Mouse (Mus musculus): ENCODE data around the gene Slc24a5. TPM values are rescaled to one million over a fixed set of nuclear protein-coding genes. Genes with fewer than 3 reads are reported as not detected.

Slc24a5 gene
- 5.6 and 8.2 TPM in 2 replicates for polyA plus RNA-seq (2014; fragmentation: Nextera tagmentation; extraction: Ambion mirVana)

- peak; percentile 21; the same call in 1 of the 2 replicates for ATAC-seq (ENCODE audit: low FRiP score)
These were observed at the start of gene Slc24a5 for GRCm38 (mm10) chr2:125067894-125068293. Gene Slc24a5, plus strand, starts transcription at chr2:125068124.

GRCm38 (mm10) chr2:125024386-125024785 is 43.5 kb upstream of the Slc24a5 start:
- H3K9ac ChIP-seq = no peak overlapping the region
- no peaks in the 10 kb centered on the region for H3K4me1 ChIP-seq (replicated peaks; ENCODE audit: control insufficient read depth, insufficient read depth, low read length)
- H3K27ac ChIP-seq = no peak overlapping the region
- no peak overlapping the region for H3K4me2 ChIP-seq (replicated peaks)
- no peaks in the 10 kb centered on the region for H3K27me3 ChIP-seq (ENCODE audit: control insufficient read depth, insufficient read depth, low read length)
- WGBS = 81% methylated on average over 5 of the region's 5 CpGs
- no peaks in the 10 kb centered on the region for H3K9me3 ChIP-seq (ENCODE audit: control insufficient read depth, low read length)
- H3K4me3 ChIP-seq (replicated peaks; ENCODE audit: low read length) = no peak overlapping the region
- no peak for ATAC-seq (ENCODE audit: low FRiP score)
- DNase-seq (ENCODE audit: low spot score) = no peak
- no peaks in the 10 kb centered on the region for H3K36me3 ChIP-seq (replicated peaks; ENCODE audit: control insufficient read depth, insufficient read depth)

More at GRCm38 (mm10) chr2:125067894-125068293, at the start of gene Slc24a5:
- H3K4me3 ChIP-seq (replicated peaks; ENCODE audit: low read length) = no peak within 1 kb of the TSS
- no peak for DNase-seq (ENCODE audit: low spot score)
- no peaks in the 10 kb centered on the region for H3K36me3 ChIP-seq (replicated peaks; ENCODE audit: control insufficient read depth, insufficient read depth)
- H3K4me2 ChIP-seq (replicated peaks) = no peak within 1 kb of the TSS
- no peak within 1 kb of the TSS for H3K9ac ChIP-seq
- no peaks in the 10 kb centered on the region for H3K9me3 ChIP-seq (ENCODE audit: control insufficient read depth, low read length)
- no peaks in the 10 kb centered on the region for H3K4me1 ChIP-seq (replicated peaks; ENCODE audit: control insufficient read depth, insufficient read depth, low read length)
- no peaks in the 10 kb centered on the region for H3K27me3 ChIP-seq (ENCODE audit: control insufficient read depth, insufficient read depth, low read length)
- no peak within 1 kb of the TSS for H3K27ac ChIP-seq
- 80% methylated on average over 10 of the region's 10 CpGs for WGBS

- Histone ChIP-seq H3K4me2 (replicated peaks) (no peak overlapping the region), H3K36me3 (replicated peaks; ENCODE audit: control insufficient read depth, insufficient read depth) (no peaks in the 10 kb centered on the region), H3K4me3 (replicated peaks; ENCODE audit: low read length) (no peak overlapping the region), H3K27me3 (ENCODE audit: control insufficient read depth, insufficient read depth, low read length) (no peaks in the 10 kb centered on the region), H3K9me3 (ENCODE audit: control insufficient read depth, low read length) (no peaks in the 10 kb centered on the region), H3K4me1 (replicated peaks; ENCODE audit: control insufficient read depth, insufficient read depth, low read length) (no peaks in the 10 kb centered on the region), H3K9ac (no peak overlapping the region), H3K27ac (no peak overlapping the region)
- DNase-seq (ENCODE audit: low spot score) (no peak), ATAC-seq (ENCODE audit: low FRiP score) (no peak)
- WGBS = 77% methylated on average over 14 of the region's 14 CpGs
These were observed 41.4 kb upstream of the Slc24a5 start for GRCm38 (mm10) chr2:125026358-125027000.

GRCm38 (mm10) chr2:125030591-125030990 is 37.3 kb upstream of the Slc24a5 start:
- ATAC-seq (ENCODE audit: low FRiP score) (no peak), DNase-seq (ENCODE audit: low spot score) (no peak)
- 0 out of 2 replicates have a peak, but pooled peaks cover 10% of the 10 kb centered on the region for H3K4me1 ChIP-seq (replicated peaks; ENCODE audit: control insufficient read depth, insufficient read depth, low read length)
- H3K9ac ChIP-seq = no peak overlapping the region
- H3K36me3 ChIP-seq (replicated peaks; ENCODE audit: control insufficient read depth, insufficient read depth) = no peaks in the 10 kb centered on the region
- no peak overlapping the region for H3K4me3 ChIP-seq (replicated peaks; ENCODE audit: low read length)
- no peak overlapping the region for H3K4me2 ChIP-seq (replicated peaks)
- 50% methylated on average over 7 of the region's 7 CpGs for WGBS
- no peaks in the 10 kb centered on the region for H3K9me3 ChIP-seq (ENCODE audit: control insufficient read depth, low read length)
- no peaks in the 10 kb centered on the region for H3K27me3 ChIP-seq (ENCODE audit: control insufficient read depth, insufficient read depth, low read length)
- H3K27ac ChIP-seq = no peak overlapping the region

GRCm38 (mm10) chr2:125031111-125031510 is 36.8 kb upstream of the Slc24a5 start:
- WGBS = 46% methylated on average over 8 of the region's 8 CpGs
- no peak for DNase-seq (ENCODE audit: low spot score)

GRCm38 (mm10) chr2:125031562-125032257 is 36.2 kb upstream of the Slc24a5 start:
- H3K36me3 ChIP-seq (replicated peaks; ENCODE audit: control insufficient read depth, insufficient read depth) = no peaks in the 10 kb centered on the region
- H3K4me3 ChIP-seq (replicated peaks; ENCODE audit: low read length) = no peak overlapping the region
- no peaks in the 10 kb centered on the region for H3K27me3 ChIP-seq (ENCODE audit: control insufficient read depth, insufficient read depth, low read length)
- H3K27ac ChIP-seq = peak overlapping the region; percentile 61; the same call in 1 of the 2 replicates
- H3K4me2 ChIP-seq (replicated peaks) = peak overlapping the region; percentile 16; the same call in 1 of the 2 replicates
- 0 out of 2 replicates have a peak, but pooled peaks cover 10% of the 10 kb centered on the region for H3K4me1 ChIP-seq (replicated peaks; ENCODE audit: control insufficient read depth, insufficient read depth, low read length)
- WGBS = 78% methylated on average over 12 of the region's 12 CpGs
- no peak overlapping the region for H3K9ac ChIP-seq
- ATAC-seq (ENCODE audit: low FRiP score) = peak; percentile 86; the same call in 1 of the 2 replicates
- no peaks in the 10 kb centered on the region for H3K9me3 ChIP-seq (ENCODE audit: control insufficient read depth, low read length)
- DNase-seq (ENCODE audit: low spot score) = peak; percentile 60

More at GRCm38 (mm10) chr2:125031111-125031510, 36.8 kb upstream of the Slc24a5 start:
- H3K4me3 ChIP-seq (replicated peaks; ENCODE audit: low read length) = no peak overlapping the region
- H3K4me1 ChIP-seq (replicated peaks; ENCODE audit: control insufficient read depth, insufficient read depth, low read length) = 0 out of 2 replicates have a peak, but pooled peaks cover 10% of the 10 kb centered on the region
- no peaks in the 10 kb centered on the region for H3K27me3 ChIP-seq (ENCODE audit: control insufficient read depth, insufficient read depth, low read length)
- no peak overlapping the region for H3K27ac ChIP-seq
- H3K9ac ChIP-seq = no peak overlapping the region
- H3K36me3 ChIP-seq (replicated peaks; ENCODE audit: control insufficient read depth, insufficient read depth) = no peaks in the 10 kb centered on the region
- no peak overlapping the region for H3K4me2 ChIP-seq (replicated peaks)
- peak; percentile 46; the same call in 1 of the 2 replicates for ATAC-seq (ENCODE audit: low FRiP score)
- no peaks in the 10 kb centered on the region for H3K9me3 ChIP-seq (ENCODE audit: control insufficient read depth, low read length)

- Histone ChIP-seq H3K27me3 (ENCODE audit: control insufficient read depth, insufficient read depth, low read length) (no peaks in the 10 kb centered on the region), H3K4me1 (replicated peaks; ENCODE audit: control insufficient read depth, insufficient read depth, low read length) (0 out of 2 replicates have a peak, but pooled peaks cover 10% of the 10 kb centered on the region), H3K4me2 (replicated peaks) (peak overlapping the region; percentile 16; the same call in 1 of the 2 replicates), H3K27ac (peak overlapping the region; percentile 61), H3K4me3 (replicated peaks; ENCODE audit: low read length) (no peak overlapping the region), H3K9ac (no peak overlapping the region), H3K36me3 (replicated peaks; ENCODE audit: control insufficient read depth, insufficient read depth) (no peaks in the 10 kb centered on the region), H3K9me3 (ENCODE audit: control insufficient read depth, low read length) (no peaks in the 10 kb centered on the region)
- 74% methylated on average over 17 of the region's 17 CpGs for WGBS
- no peak for DNase-seq (ENCODE audit: low spot score)
- no peak for ATAC-seq (ENCODE audit: low FRiP score)
These were observed 35.5 kb upstream of the Slc24a5 start for GRCm38 (mm10) chr2:125032258-125032973.

- no peaks in the 10 kb centered on the region for H3K9me3 ChIP-seq (ENCODE audit: control insufficient read depth, low read length)
- no peaks in the 10 kb centered on the region for H3K36me3 ChIP-seq (replicated peaks; ENCODE audit: control insufficient read depth, insufficient read depth)
- no peaks in the 10 kb centered on the region for H3K27me3 ChIP-seq (ENCODE audit: control insufficient read depth, insufficient read depth, low read length)
- H3K27ac ChIP-seq = no peak overlapping the region
- H3K4me2 ChIP-seq (replicated peaks) = no peak overlapping the region
- H3K4me3 ChIP-seq (replicated peaks; ENCODE audit: low read length) = no peak overlapping the region
- DNase-seq (ENCODE audit: low spot score) (no peak), ATAC-seq (ENCODE audit: low FRiP score) (no peak)
- H3K4me1 ChIP-seq (replicated peaks; ENCODE audit: control insufficient read depth, insufficient read depth, low read length) = 0 out of 2 replicates have a peak, but pooled peaks cover 10% of the 10 kb centered on the region
- 66% methylated on average over 10 of the region's 10 CpGs for WGBS
- no peak overlapping the region for H3K9ac ChIP-seq
These were observed 34.7 kb upstream of the Slc24a5 start for GRCm38 (mm10) chr2:125033042-125033743.
